Mouse (Mus musculus): ENCODE results near the gene Foxp2. TPM values are rescaled to one million over a fixed set of nuclear protein-coding genes. Genes with fewer than 3 reads are reported as not detected.

Foxp2 gene
- total and polyA plus RNA-seq, 2 experiments from 2014 or later, result 34.6 to 69.7 TPM

DNA sequence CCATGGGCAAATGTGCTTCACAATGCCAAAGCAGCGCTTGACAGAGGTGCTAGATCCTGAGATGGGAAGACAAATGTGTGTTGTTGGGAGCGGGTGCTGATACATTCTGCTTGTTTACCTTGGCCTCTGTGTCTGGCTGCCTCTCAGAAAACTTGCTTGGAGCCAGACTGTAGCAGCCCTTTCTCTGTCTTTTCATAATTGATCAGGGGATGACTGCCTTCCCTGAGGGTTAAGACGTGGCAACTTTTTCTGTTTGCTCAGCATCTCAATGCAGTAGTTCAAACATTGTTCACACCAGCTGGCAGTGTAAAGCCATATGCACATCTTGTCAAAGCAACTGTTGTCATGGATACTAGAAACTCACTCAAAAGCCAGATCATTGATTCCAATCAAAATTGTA is 384.1 kb downstream of the Foxp2 start:
- ATAC-seq, result no peak
- no peak overlapping the region for H3K27ac ChIP-seq
- no peak for TF ChIP-seq CTCF (IDR thresholded peaks at IDR 0.05; ENCODE audit: low read depth)

DNA sequence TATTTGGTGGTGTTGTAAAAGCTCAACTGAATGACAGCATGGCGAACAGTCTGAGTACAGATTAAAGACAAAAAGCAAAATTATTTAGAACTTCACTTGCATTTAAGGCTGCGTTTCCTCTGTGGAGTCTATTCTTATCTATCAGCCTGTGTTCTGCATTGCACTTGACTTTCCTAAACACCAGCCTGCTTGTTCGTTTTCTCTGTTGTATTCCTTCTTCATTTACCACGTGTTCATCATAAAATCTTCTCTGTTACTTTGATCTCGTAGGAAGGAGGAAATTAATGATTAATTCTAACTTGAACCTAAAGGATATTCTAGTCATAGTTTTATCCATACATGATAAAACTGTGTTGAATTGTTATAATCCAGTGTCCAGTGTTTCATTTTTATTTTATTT is 392.9 kb downstream of the Foxp2 start:
- DNase-seq (ENCODE audit: low spot score) (no peak), ATAC-seq (no peak)
- H3K4me2 ChIP-seq (ENCODE audit: low read depth, low read length), result no peak overlapping the region
- H3K9ac ChIP-seq (replicated peaks; ENCODE audit: low read length), result no peak overlapping the region
- no peaks in the 10 kb centered on the region for H3K36me3 ChIP-seq (ENCODE audit: insufficient read depth, low read length)
- 86% methylated on average over 5 of the region's 5 CpGs for WGBS
- no peak overlapping the region for H3K4me3 ChIP-seq (ENCODE audit: low read length)
- H3K27me3 ChIP-seq (ENCODE audit: insufficient read depth, low read length), result no peaks in the 10 kb centered on the region
- no peak overlapping the region for H3K27ac ChIP-seq
- no peaks in the 10 kb centered on the region for H3K4me1 ChIP-seq (ENCODE audit: insufficient read depth, low read length)
- no peak for TF ChIP-seq CTCF (IDR thresholded peaks at IDR 0.05; ENCODE audit: low read depth)
- no peaks in the 10 kb centered on the region for H3K9me3 ChIP-seq (ENCODE audit: low read length)

More for the DNA sequence above, 384.1 kb downstream of the Foxp2 start:
- no peaks in the 10 kb centered on the region for H3K9me3 ChIP-seq (ENCODE audit: low read length)
- H3K9ac ChIP-seq (replicated peaks; ENCODE audit: low read length), result no peak overlapping the region
- no peak overlapping the region for H3K4me2 ChIP-seq (ENCODE audit: low read depth, low read length)
- no peaks in the 10 kb centered on the region for H3K4me1 ChIP-seq (ENCODE audit: insufficient read depth, low read length)
- no peak overlapping the region for H3K4me3 ChIP-seq (ENCODE audit: low read length)
- H3K27me3 ChIP-seq (ENCODE audit: insufficient read depth, low read length), result no peaks in the 10 kb centered on the region
- H3K36me3 ChIP-seq (ENCODE audit: insufficient read depth, low read length), result no peaks in the 10 kb centered on the region
- no peak for DNase-seq (ENCODE audit: low spot score)
- WGBS, result 25% methylated on average over 3 of the region's 3 CpGs

DNA sequence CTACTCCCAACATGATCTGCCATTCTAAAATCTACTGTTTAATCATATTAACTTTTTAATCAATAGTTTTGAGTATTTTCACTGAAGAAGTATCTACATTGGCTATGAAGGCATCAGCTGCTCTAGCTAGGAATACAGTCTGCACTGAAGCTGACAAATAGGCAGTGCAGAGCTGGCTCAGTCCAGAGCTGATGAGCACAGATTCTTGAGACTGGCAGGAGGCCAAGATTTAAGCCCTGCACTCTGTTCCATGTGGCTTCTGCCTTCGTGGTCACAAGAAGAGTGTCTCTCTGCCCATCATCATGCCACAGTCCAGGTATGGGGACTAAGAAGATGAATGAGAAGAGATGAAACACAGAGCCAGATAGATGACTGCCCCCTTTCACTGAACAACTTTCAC is 398.1 kb downstream of the Foxp2 start:
- no peaks in the 10 kb centered on the region for H3K9me3 ChIP-seq (ENCODE audit: low read length)
- no peak overlapping the region for H3K4me3 ChIP-seq (ENCODE audit: low read length)
- H3K4me1 ChIP-seq (ENCODE audit: insufficient read depth, low read length), result no peaks in the 10 kb centered on the region
- H3K9ac ChIP-seq (replicated peaks; ENCODE audit: low read length), result no peak overlapping the region
- no peaks in the 10 kb centered on the region for H3K27me3 ChIP-seq (ENCODE audit: insufficient read depth, low read length)
- peak; percentile 72; the same call in 1 of the 2 replicates for ATAC-seq
- DNase-seq (ENCODE audit: low spot score), result peak; percentile 39
- 18% methylated on average over 1 of the region's 1 CpGs for WGBS
- TF ChIP-seq CTCF (IDR thresholded peaks at IDR 0.05; ENCODE audit: low read depth), result no peak
- no peak overlapping the region for H3K4me2 ChIP-seq (ENCODE audit: low read depth, low read length)
- H3K36me3 ChIP-seq (ENCODE audit: insufficient read depth, low read length), result no peaks in the 10 kb centered on the region
- no peak overlapping the region for H3K27ac ChIP-seq

GRCm38 (mm10) chr6:15310671-15311070 is 409.5 kb downstream of the Foxp2 start:
- DNase-seq (ENCODE audit: low spot score) (peak; percentile 44), ATAC-seq (0 out of 2 replicates have a peak, but pooled peaks have one; percentile 38)
- no peak overlapping the region for H3K4me2 ChIP-seq (ENCODE audit: low read depth, low read length)
- H3K27me3 ChIP-seq (ENCODE audit: insufficient read depth, low read length), result no peaks in the 10 kb centered on the region
- no peaks in the 10 kb centered on the region for H3K9me3 ChIP-seq (ENCODE audit: low read length)
- H3K36me3 ChIP-seq (ENCODE audit: insufficient read depth, low read length), result no peaks in the 10 kb centered on the region
- H3K4me3 ChIP-seq (ENCODE audit: low read length), result no peak overlapping the region
- WGBS, result 27% methylated on average over 5 of the region's 5 CpGs
- H3K4me1 ChIP-seq (ENCODE audit: insufficient read depth, low read length), result no peaks in the 10 kb centered on the region
- H3K9ac ChIP-seq (replicated peaks; ENCODE audit: low read length), result no peak overlapping the region
- TF ChIP-seq CTCF (IDR thresholded peaks at IDR 0.05; ENCODE audit: low read depth), result no peak
- no peak overlapping the region for H3K27ac ChIP-seq

- Histone ChIP-seq H3K4me1 (ENCODE audit: insufficient read depth, low read length) (no peaks in the 10 kb centered on the region), H3K27me3 (ENCODE audit: insufficient read depth, low read length) (no peaks in the 10 kb centered on the region), H3K4me3 (ENCODE audit: low read length) (no peak overlapping the region), H3K9me3 (ENCODE audit: low read length) (no peaks in the 10 kb centered on the region), H3K27ac (no peak overlapping the region), H3K4me2 (ENCODE audit: low read depth, low read length) (no peak overlapping the region), H3K36me3 (ENCODE audit: insufficient read depth, low read length) (no peaks in the 10 kb centered on the region), H3K9ac (replicated peaks; ENCODE audit: low read length) (no peak overlapping the region)
- DNase-seq (ENCODE audit: low spot score), result no peak
- no peak for TF ChIP-seq CTCF (IDR thresholded peaks at IDR 0.05; ENCODE audit: low read depth)
- ATAC-seq, result no peak
- 93% methylated on average over 2 of the region's 2 CpGs for WGBS
These were observed 415.8 kb downstream of the Foxp2 start for GRCm38 (mm10) chr6:15316948-15317347.

GRCm38 (mm10) chr6:15318343-15318742 is 417.2 kb downstream of the Foxp2 start:
- H3K4me3 ChIP-seq (ENCODE audit: low read length), result no peak overlapping the region
- WGBS, result 91% methylated on average over 2 of the region's 2 CpGs
- DNase-seq (ENCODE audit: low spot score), result no peak

GRCm38 (mm10) chr6:15321551-15321974 is 420.4 kb downstream of the Foxp2 start:
- 52% methylated on average over 2 of the region's 2 CpGs for WGBS
- no peaks in the 10 kb centered on the region for H3K4me1 ChIP-seq (ENCODE audit: insufficient read depth, low read length)
- no peak for TF ChIP-seq CTCF (IDR thresholded peaks at IDR 0.05; ENCODE audit: low read depth)
- H3K9me3 ChIP-seq (ENCODE audit: low read length), result no peaks in the 10 kb centered on the region
- no peaks in the 10 kb centered on the region for H3K27me3 ChIP-seq (ENCODE audit: insufficient read depth, low read length)
- H3K4me3 ChIP-seq (ENCODE audit: low read length), result no peak overlapping the region
- H3K4me2 ChIP-seq (ENCODE audit: low read depth, low read length), result no peak overlapping the region
- no peak overlapping the region for H3K9ac ChIP-seq (replicated peaks; ENCODE audit: low read length)
- no peak overlapping the region for H3K27ac ChIP-seq
- no peak for ATAC-seq
- H3K36me3 ChIP-seq (ENCODE audit: insufficient read depth, low read length), result no peaks in the 10 kb centered on the region
- peak; percentile 7 for DNase-seq (ENCODE audit: low spot score)

More at GRCm38 (mm10) chr6:15318343-15318742, 417.2 kb downstream of the Foxp2 start:
- no peak for TF ChIP-seq CTCF (IDR thresholded peaks at IDR 0.05; ENCODE audit: low read depth)
- Histone ChIP-seq H3K27me3 (ENCODE audit: insufficient read depth, low read length) (no peaks in the 10 kb centered on the region), H3K27ac (no peak overlapping the region), H3K9ac (replicated peaks; ENCODE audit: low read length) (no peak overlapping the region), H3K4me1 (ENCODE audit: insufficient read depth, low read length) (no peaks in the 10 kb centered on the region), H3K4me2 (ENCODE audit: low read depth, low read length) (no peak overlapping the region), H3K9me3 (ENCODE audit: low read length) (no peaks in the 10 kb centered on the region), H3K36me3 (ENCODE audit: insufficient read depth, low read length) (no peaks in the 10 kb centered on the region)
- no peak for ATAC-seq
